Mouse (Mus musculus) A20 (cell line): ENCODE measurements at regions not wholly inside any gene's neighbourhood (a gene's known extent, or its start where the extent isn't known, plus 50 kb on each side); places are given as distances from the start of the nearest gene placed in this dataset.
"Not testable (repeated sequence)": the region's sequence is repeated elsewhere in the genome, so short reads cannot be mapped to it uniquely, and the experiment has no call there.

Experiments used
- DNase-seq: peaks from one replicate; pipeline ENCODE4 v3.0.0-alpha.2; 2011; ENCODE audit warnings: low read depth, low spot score

DNA sequence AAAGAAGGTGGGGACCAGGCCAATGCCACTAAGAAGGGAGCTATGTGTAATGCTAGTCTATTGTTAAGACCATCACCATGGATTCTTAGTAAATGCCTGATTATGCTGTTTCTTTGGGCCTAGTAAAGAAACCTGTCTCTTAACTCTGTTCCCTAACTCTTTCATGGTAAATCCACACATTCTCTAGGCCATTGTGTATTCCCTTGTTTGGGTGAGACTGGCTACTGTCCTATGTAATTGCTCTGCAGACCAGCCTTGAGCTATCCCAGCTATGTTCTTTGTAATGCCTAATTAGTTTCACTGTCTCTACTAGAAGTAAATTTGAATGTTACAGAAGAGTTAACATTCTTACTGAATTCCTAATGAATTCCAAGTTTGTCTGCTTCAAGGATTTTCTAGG lies 186.9 kb upstream of the Gm10750 start:
- DNase-seq = no peak

DNA sequence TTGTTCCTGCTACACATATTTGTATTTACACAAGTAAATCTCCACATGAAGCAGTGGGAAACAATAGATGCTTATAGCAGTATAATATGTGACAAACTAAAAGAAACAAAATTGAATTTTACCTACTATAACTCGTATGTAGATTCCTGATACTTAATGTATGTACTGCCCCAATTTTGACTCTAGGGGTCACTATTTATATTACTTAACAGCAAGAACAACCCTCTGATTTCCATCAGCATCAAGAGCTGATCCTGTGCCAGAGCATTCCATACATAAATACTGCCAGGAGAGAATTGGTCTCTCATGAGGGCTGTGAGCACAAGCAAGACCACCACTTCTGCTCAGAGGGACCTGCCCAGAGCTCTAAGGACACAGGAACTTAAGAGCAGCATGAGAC lies 178.7 kb upstream of the Gm10750 start:
- DNase-seq = no peak

DNA sequence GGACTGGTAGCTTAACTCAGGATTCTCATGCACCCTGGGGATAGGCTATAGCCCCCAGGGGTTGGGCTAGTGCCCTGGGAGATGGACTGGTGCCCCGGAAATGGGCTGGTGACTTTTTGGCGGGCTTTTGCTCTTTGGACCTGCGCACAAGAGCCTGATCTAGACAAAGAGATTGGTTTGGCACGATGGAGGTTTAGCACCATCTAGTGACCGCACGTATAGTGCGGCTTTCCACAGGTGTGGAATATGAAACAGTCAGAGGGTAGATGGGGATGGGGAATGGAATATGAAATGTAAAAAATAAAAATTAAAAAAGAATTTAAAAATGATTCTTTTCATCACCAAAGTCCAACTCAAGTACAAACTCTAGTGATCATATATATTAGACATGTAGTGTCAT lies 141.4 kb upstream of the Gm10750 start:
- DNase-seq = peak; percentile 2

DNA sequence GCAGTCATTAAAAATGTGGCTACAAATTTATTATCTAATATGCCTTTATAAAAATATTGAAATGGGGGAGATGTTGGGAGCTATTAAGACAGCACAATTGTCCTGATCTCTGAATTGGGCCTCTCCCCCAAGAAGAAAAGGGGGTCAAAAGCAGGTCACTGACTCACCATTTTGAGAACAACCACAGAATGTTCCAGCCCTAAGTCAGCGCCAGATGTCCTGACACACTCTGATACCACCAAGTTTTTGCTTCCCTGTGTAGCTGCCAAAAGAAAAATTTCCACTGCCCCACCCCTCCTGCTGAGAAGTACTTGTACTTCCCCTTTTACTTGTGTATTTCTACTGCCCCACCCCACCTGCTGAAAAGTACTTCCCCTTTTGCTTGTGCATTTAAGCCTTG lies 92.5 kb upstream of the Gm10750 start:
- DNase-seq = not testable (repeated sequence)

DNA sequence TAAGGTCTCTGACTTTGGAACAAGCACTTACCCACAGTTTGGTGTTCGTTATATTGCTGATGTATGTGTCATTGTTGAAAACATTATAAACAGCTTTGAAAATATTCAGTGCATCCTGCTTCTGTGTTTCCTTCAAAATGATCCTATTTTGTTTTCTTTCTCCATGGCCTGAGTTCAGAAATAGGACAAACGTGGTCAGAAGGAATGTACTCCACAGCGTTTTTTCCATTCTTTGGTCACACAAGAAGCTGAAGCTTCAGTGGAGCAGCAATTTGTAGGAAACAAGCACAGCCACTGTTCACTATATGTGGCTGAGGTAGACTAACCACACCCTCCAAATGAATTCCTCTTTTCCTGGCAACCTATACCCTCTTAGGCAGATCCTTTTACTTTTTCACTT lies 75.1 kb upstream of the Gm10750 start:
- DNase-seq = no peak
